Mouse (Mus musculus): Measurements from ENCODE around the gene Cbln3. TPM values are rescaled to one million over a fixed set of nuclear protein-coding genes. Genes with fewer than 3 reads are reported as not detected.

The Cbln3 gene
- polyA plus RNA-seq, 1 experiment from 2014 or later = 0.18 TPM

DNA sequence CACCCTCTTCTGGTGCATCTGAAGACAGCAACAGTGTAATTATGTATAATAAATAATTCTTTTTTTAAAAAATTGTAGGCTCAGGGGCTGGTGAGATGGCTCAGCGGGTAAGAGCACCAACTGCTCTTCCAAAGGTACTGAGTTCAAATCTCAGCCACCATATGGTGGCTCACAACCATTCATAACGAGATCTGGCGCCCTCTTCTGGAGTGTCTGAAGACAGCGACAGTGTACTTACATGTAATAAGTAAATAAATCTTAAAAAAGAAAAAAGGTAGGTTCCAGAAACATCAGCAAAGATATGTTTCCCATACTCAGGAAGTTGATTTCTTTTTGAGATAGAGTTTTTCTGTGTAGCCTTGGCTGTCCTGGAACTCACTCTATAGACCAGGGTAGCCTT is 41.4 kb downstream of the Cbln3 start:
- Histone ChIP-seq H3K27me3 (replicated peaks; ENCODE audit: control insufficient read depth, insufficient read depth, low read length) (no peaks in the 10 kb centered on the region), H3K4me1 (replicated peaks; ENCODE audit: control insufficient read depth, insufficient read depth, low read length) (no peaks in the 10 kb centered on the region), H3K9me3 (ENCODE audit: control insufficient read depth, low read length) (no peaks in the 10 kb centered on the region), H3K4me2 (ENCODE audit: low read length) (no peak overlapping the region), H3K4me3 (ENCODE audit: low read depth, low read length) (no peak overlapping the region), H3K36me3 (ENCODE audit: control insufficient read depth, insufficient read depth, low read length) (no peaks in the 10 kb centered on the region), H3K27ac (ENCODE audit: low read depth) (no peak overlapping the region), H3K9ac (ENCODE audit: low read length) (no peak overlapping the region)
- DNase-seq (ENCODE audit: low spot score) (no peak), ATAC-seq (replicated peaks; ENCODE audit: low FRiP score, low TSS enrichment, low read depth) (no peak)
- 81% methylated on average over 4 of the region's 4 CpGs for WGBS

DNA sequence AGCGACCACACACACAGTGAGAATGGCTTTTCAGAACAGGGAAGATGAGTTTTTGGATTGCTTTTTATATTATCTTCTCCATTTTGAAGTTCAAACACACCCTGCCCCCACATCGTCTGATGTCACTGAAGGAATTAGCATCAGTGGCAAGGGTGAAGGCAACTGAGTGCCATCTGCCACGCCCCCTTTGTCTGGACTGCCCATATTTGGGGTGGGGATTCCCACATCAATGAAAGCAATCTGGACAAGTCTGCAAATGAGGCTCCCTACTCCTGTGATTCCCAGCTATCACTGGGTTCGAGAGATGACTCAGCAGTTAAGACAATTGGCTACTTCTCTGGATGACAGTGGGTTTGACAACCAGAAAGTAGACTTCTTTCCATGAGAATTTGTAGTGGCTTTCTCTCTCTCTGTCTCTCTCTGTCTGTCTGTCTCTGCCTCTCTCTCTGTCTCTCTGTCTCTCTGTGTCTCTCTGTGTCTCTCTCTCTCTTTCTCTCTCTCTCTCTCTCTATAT is 43.3 kb downstream of the Cbln3 start:
- ATAC-seq (replicated peaks; ENCODE audit: low FRiP score, low TSS enrichment, low read depth) (no peak), DNase-seq (ENCODE audit: low spot score) (no peak)
- WGBS = 60% methylated on average over 4 of the region's 4 CpGs
- Histone ChIP-seq H3K9me3 (ENCODE audit: control insufficient read depth, low read length) (no peaks in the 10 kb centered on the region), H3K9ac (ENCODE audit: low read length) (no peak overlapping the region), H3K27ac (ENCODE audit: low read depth) (no peak overlapping the region), H3K4me3 (ENCODE audit: low read depth, low read length) (no peak overlapping the region), H3K4me2 (ENCODE audit: low read length) (no peak overlapping the region), H3K4me1 (replicated peaks; ENCODE audit: control insufficient read depth, insufficient read depth, low read length) (no peaks in the 10 kb centered on the region), H3K27me3 (replicated peaks; ENCODE audit: control insufficient read depth, insufficient read depth, low read length) (no peaks in the 10 kb centered on the region), H3K36me3 (ENCODE audit: control insufficient read depth, insufficient read depth, low read length) (no peaks in the 10 kb centered on the region)

GRCm38 (mm10) chr14:55838740-55839139 is 45.5 kb downstream of the Cbln3 start:
- 93% methylated on average over 4 of the region's 4 CpGs for WGBS
- Histone ChIP-seq H3K4me3 (ENCODE audit: low read depth, low read length) (no peak overlapping the region), H3K4me1 (replicated peaks; ENCODE audit: control insufficient read depth, insufficient read depth, low read length) (no peaks in the 10 kb centered on the region), H3K9me3 (ENCODE audit: control insufficient read depth, low read length) (no peaks in the 10 kb centered on the region), H3K4me2 (ENCODE audit: low read length) (no peak overlapping the region), H3K36me3 (ENCODE audit: control insufficient read depth, insufficient read depth, low read length) (no peaks in the 10 kb centered on the region), H3K27ac (ENCODE audit: low read depth) (no peak overlapping the region), H3K9ac (ENCODE audit: low read length) (no peak overlapping the region), H3K27me3 (replicated peaks; ENCODE audit: control insufficient read depth, insufficient read depth, low read length) (no peaks in the 10 kb centered on the region)
- ATAC-seq (replicated peaks; ENCODE audit: low FRiP score, low TSS enrichment, low read depth) (no peak), DNase-seq (ENCODE audit: low spot score) (no peak)

GRCm38 (mm10) chr14:55838312-55838711 is 45.9 kb downstream of the Cbln3 start:
- no peaks in the 10 kb centered on the region for H3K27me3 ChIP-seq (replicated peaks; ENCODE audit: control insufficient read depth, insufficient read depth, low read length)
- no peaks in the 10 kb centered on the region for H3K36me3 ChIP-seq (ENCODE audit: control insufficient read depth, insufficient read depth, low read length)
- no peaks in the 10 kb centered on the region for H3K4me1 ChIP-seq (replicated peaks; ENCODE audit: control insufficient read depth, insufficient read depth, low read length)
- H3K27ac ChIP-seq (ENCODE audit: low read depth) = no peak overlapping the region
- DNase-seq (ENCODE audit: low spot score) = no peak
- H3K9ac ChIP-seq (ENCODE audit: low read length) = no peak overlapping the region
- ATAC-seq (replicated peaks; ENCODE audit: low FRiP score, low TSS enrichment, low read depth) = no peak
- no peak overlapping the region for H3K4me3 ChIP-seq (ENCODE audit: low read depth, low read length)
- no peaks in the 10 kb centered on the region for H3K9me3 ChIP-seq (ENCODE audit: control insufficient read depth, low read length)
- WGBS = 90% methylated on average over 5 of the region's 5 CpGs
- H3K4me2 ChIP-seq (ENCODE audit: low read length) = no peak overlapping the region

DNA sequence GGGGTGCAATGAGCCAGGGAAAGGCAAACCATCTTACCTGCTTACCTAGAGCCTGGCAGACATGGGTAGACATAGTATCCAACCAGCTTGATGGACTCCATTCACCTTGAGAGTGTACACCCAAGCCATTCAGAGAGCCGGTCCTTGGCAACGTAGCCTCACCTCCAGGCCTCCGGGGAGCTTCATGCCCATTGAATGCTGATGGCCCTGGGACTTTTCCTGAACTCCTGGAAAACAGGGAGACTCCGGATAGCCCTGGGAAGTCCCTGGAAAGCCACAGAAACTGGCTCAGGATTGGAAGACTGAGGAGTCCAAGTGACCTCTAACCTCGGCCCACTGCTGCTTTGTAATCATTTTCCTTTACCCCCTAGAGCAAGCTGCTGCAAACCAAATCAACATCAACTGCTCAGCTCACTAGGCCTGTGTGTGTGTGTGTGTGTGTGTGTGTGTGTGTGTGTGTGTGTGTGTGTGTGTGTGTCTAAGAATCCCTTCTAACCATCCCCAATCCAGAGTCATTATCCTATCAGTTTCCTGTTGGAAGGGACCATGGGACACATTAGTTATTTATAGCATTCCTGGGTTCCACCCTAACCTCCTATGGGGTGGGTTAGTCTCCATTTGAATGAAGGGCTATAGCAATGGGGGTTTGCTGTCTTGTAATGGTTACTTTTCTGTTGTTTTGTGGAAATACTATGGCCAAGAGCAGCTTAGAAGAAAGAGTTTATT is 49.2 kb downstream of the Cbln3 start:
- Histone ChIP-seq H3K9me3 (ENCODE audit: control insufficient read depth, low read length) (no peaks in the 10 kb centered on the region), H3K4me3 (ENCODE audit: low read depth, low read length) (no peak overlapping the region), H3K9ac (ENCODE audit: low read length) (no peak overlapping the region), H3K36me3 (ENCODE audit: control insufficient read depth, insufficient read depth, low read length) (peaks cover 29% of the 10 kb centered on the region), H3K27me3 (replicated peaks; ENCODE audit: control insufficient read depth, insufficient read depth, low read length) (no peaks in the 10 kb centered on the region), H3K27ac (ENCODE audit: low read depth) (no peak overlapping the region), H3K4me1 (replicated peaks; ENCODE audit: control insufficient read depth, insufficient read depth, low read length) (no peaks in the 10 kb centered on the region), H3K4me2 (ENCODE audit: low read length) (no peak overlapping the region)
- DNase-seq (ENCODE audit: low spot score) (no peak), ATAC-seq (replicated peaks; ENCODE audit: low FRiP score, low TSS enrichment, low read depth) (no peak)
- 74% methylated on average over 5 of the region's 5 CpGs for WGBS

DNA sequence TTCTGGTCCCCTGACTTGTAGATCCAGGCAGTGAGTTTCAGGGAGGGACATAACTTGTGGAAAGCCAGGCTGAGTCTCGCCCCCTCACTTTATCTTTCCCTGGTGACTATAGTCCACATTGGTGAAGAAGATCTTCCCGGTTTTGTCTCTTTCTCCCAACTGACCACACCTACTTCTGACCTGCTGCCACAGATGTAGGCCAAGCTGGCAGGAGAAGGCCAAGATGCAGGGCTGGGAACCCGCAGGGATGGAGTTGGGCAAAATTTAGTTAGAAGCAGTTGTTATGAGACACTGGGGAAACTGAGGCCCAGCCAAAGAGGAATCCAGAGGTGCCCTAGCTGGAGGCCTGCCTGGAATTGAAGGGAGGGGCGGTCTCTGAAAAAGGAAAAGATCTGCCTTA is 51.1 kb downstream of the Cbln3 start:
- Histone ChIP-seq H3K36me3 (ENCODE audit: control insufficient read depth, insufficient read depth, low read length) (peaks cover 47% of the 10 kb centered on the region), H3K27ac (ENCODE audit: low read depth) (no peak overlapping the region), H3K4me3 (ENCODE audit: low read depth, low read length) (no peak overlapping the region), H3K4me1 (replicated peaks; ENCODE audit: control insufficient read depth, insufficient read depth, low read length) (peaks cover 11% of the 10 kb centered on the region; the same call in 1 of the 2 replicates), H3K9ac (ENCODE audit: low read length) (no peak overlapping the region), H3K27me3 (replicated peaks; ENCODE audit: control insufficient read depth, insufficient read depth, low read length) (no peaks in the 10 kb centered on the region), H3K4me2 (ENCODE audit: low read length) (no peak overlapping the region), H3K9me3 (ENCODE audit: control insufficient read depth, low read length) (no peaks in the 10 kb centered on the region)
- no peak for ATAC-seq (replicated peaks; ENCODE audit: low FRiP score, low TSS enrichment, low read depth)
- no peak for DNase-seq (ENCODE audit: low spot score)
- WGBS = 88% methylated on average over 4 of the region's 4 CpGs

DNA sequence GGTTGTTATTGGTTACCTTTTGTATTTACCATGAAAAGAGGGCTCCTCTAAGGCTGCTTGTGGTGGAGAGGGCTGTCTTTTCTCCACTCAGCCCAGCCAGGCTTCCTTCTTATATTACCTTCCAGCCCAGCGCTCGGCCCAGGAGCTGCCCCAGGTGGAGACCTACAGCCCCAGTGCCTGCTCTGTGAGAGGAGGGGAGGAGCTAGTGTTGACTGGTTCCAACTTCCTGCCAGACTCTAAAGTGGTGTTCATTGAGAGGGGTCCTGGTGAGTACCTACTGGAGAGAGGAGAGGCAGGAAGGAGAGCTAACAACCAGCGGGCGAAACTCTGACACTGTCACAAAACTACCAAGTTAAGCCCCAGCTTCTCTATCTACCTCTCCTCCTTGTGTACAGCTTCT is 53.9 kb downstream of the Cbln3 start:
- peaks cover 30% of the 10 kb centered on the region for H3K4me1 ChIP-seq (replicated peaks; ENCODE audit: control insufficient read depth, insufficient read depth, low read length)

GRCm38 (mm10) chr14:55829854-55830253 is 54.3 kb downstream of the Cbln3 start:
- 91% methylated on average over 16 of the region's 16 CpGs for WGBS
- H3K27me3 ChIP-seq (replicated peaks; ENCODE audit: control insufficient read depth, insufficient read depth, low read length) = no peaks in the 10 kb centered on the region
- no peak overlapping the region for H3K4me3 ChIP-seq (ENCODE audit: low read depth, low read length)
- H3K27ac ChIP-seq (ENCODE audit: low read depth) = no peak overlapping the region
- no peaks in the 10 kb centered on the region for H3K9me3 ChIP-seq (ENCODE audit: control insufficient read depth, low read length)
- DNase-seq (ENCODE audit: low spot score) = no peak
- ATAC-seq (replicated peaks; ENCODE audit: low FRiP score, low TSS enrichment, low read depth) = no peak
- H3K9ac ChIP-seq (ENCODE audit: low read length) = no peak overlapping the region
- no peak overlapping the region for H3K4me2 ChIP-seq (ENCODE audit: low read length)
- peaks cover 61% of the 10 kb centered on the region for H3K36me3 ChIP-seq (ENCODE audit: control insufficient read depth, insufficient read depth, low read length)
- H3K4me1 ChIP-seq (replicated peaks; ENCODE audit: control insufficient read depth, insufficient read depth, low read length) = peaks cover 30% of the 10 kb centered on the region

More for the DNA sequence above, 53.9 kb downstream of the Cbln3 start:
- H3K27me3 ChIP-seq (replicated peaks; ENCODE audit: control insufficient read depth, insufficient read depth, low read length) = no peaks in the 10 kb centered on the region
- no peak overlapping the region for H3K4me2 ChIP-seq (ENCODE audit: low read length)
- no peak overlapping the region for H3K4me3 ChIP-seq (ENCODE audit: low read depth, low read length)
- DNase-seq (ENCODE audit: low spot score) (no peak), ATAC-seq (replicated peaks; ENCODE audit: low FRiP score, low TSS enrichment, low read depth) (no peak)
- H3K36me3 ChIP-seq (ENCODE audit: control insufficient read depth, insufficient read depth, low read length) = peaks cover 61% of the 10 kb centered on the region
- WGBS = 87% methylated on average over 4 of the region's 4 CpGs
- H3K9ac ChIP-seq (ENCODE audit: low read length) = no peak overlapping the region
- no peak overlapping the region for H3K27ac ChIP-seq (ENCODE audit: low read depth)
- no peaks in the 10 kb centered on the region for H3K9me3 ChIP-seq (ENCODE audit: control insufficient read depth, low read length)

Measured in intestine, embryonic 14.5 days (tissue).